Mouse (Mus musculus) liver, adult (tissue): ENCODE measurements around the gene Fxyd3.

Source experiments
- GATA4 ChIP-seq: IDR thresholded peaks from 2 replicates; pipeline ENCODE4 v1.6.1; 2014; ENCODE audit warnings: mild to moderate bottlenecking, low read length; ENCODE audit not compliant: insufficient replicate concordance

Gene Fxyd3

GRCm38 (mm10) chr7:31028609-31029008 is 47.9 kb downstream of the Fxyd3 start:
- TF ChIP-seq GATA4, result no peak
